Mouse (Mus musculus): ENCODE data around the gene Scimp.

Gene Scimp

GRCm38 (mm10) chr11:70812365-70812764 lies at the start of gene Scimp:
TSS of gene Scimp (minus strand) at chr11:70812586.
- peak; percentile 37 for DNase-seq

- no peak for DNase-seq
Measured at GRCm38 (mm10) chr11:70860371-70860770, 48.0 kb upstream of the Scimp start.

- DNase-seq = no peak
Measured at GRCm38 (mm10) chr11:70846029-70846428, 33.6 kb upstream of the Scimp start.

GRCm38 (mm10) chr11:70845457-70845978 lies 33.1 kb upstream of the Scimp start:
- no peak for DNase-seq

GRCm38 (mm10) chr11:70844559-70845456 lies 32.4 kb upstream of the Scimp start, which contains the start of gene Rabep1:
TSS of gene Rabep1 (plus strand) at chr11:70844778.
- peak; percentile 93 for DNase-seq

- no peak for DNase-seq
Measured at GRCm38 (mm10) chr11:70843701-70844551, 31.5 kb upstream of the Scimp start.

GRCm38 (mm10) chr11:70842983-70843382 lies 30.6 kb upstream of the Scimp start:
- DNase-seq = no peak

- DNase-seq = no peak
Measured at GRCm38 (mm10) chr11:70838610-70839009, 26.2 kb upstream of the Scimp start.

GRCm38 (mm10) chr11:70837031-70837430 lies 24.6 kb upstream of the Scimp start:
- DNase-seq = no peak

- DNase-seq = no peak
Measured at GRCm38 (mm10) chr11:70835381-70835831, 23.0 kb upstream of the Scimp start.

GRCm38 (mm10) chr11:70833831-70834230 lies 21.4 kb upstream of the Scimp start:
- DNase-seq = no peak

GRCm38 (mm10) chr11:70833408-70833807 lies 21.0 kb upstream of the Scimp start:
- no peak for DNase-seq

- DNase-seq = no peak
Measured at GRCm38 (mm10) chr11:70831201-70831600, 18.8 kb upstream of the Scimp start.

- DNase-seq = no peak
Measured at GRCm38 (mm10) chr11:70828975-70829615, 16.7 kb upstream of the Scimp start.

- no peak for DNase-seq
Measured at GRCm38 (mm10) chr11:70826207-70826606, 13.8 kb upstream of the Scimp start.

- no peak for DNase-seq
Measured at GRCm38 (mm10) chr11:70821728-70822591, 9.6 kb upstream of the Scimp start.

GRCm38 (mm10) chr11:70820120-70820519 lies 7.7 kb upstream of the Scimp start:
- no peak for DNase-seq

- DNase-seq = no peak
Measured at GRCm38 (mm10) chr11:70816770-70817169, 4.4 kb upstream of the Scimp start.

GRCm38 (mm10) chr11:70815498-70816078 lies 3.2 kb upstream of the Scimp start:
- DNase-seq = peak; percentile 46

- DNase-seq = no peak
Measured at GRCm38 (mm10) chr11:70815071-70815470, 2.7 kb upstream of the Scimp start.

All from layer of hippocampus, adult 9-11 months (tissue).